Mouse (Mus musculus): ENCODE results near the gene Trim12c. TPM values are rescaled to one million over a fixed set of nuclear protein-coding genes. Genes with fewer than 3 reads are reported as not detected.
"Not testable (repeated sequence)": the region's sequence is repeated elsewhere in the genome, so short reads cannot be mapped to it uniquely, and the experiment has no call there.

Gene Trim12c
- polyA plus RNA-seq (2014; fragmentation: Nextera tagmentation; extraction: Ambion mirVana): 2.0 and 2.8 TPM in 2 replicates

- 5% methylated on average over 14 of the region's 14 CpGs for WGBS
- Histone ChIP-seq H3K4me1 (ENCODE audit: control insufficient read depth, insufficient read depth, low read length) (no peaks in the 10 kb centered on the region), H3K9ac (ENCODE audit: low read depth, low read length) (peak within 1 kb of the TSS; percentile 34; the same call in 1 of the 2 replicates)
These were observed at the start of gene Trim12c for GRCm38 (mm10) chr7:104352717-104353599. TSS of gene Trim12c (minus strand) at chr7:104353362.

GRCm38 (mm10) chr7:104401140-104401539, 48.0 kb upstream of the Trim12c start:
- no peak for ATAC-seq (ENCODE audit: low FRiP score, low TSS enrichment)
- Histone ChIP-seq H3K4me2 (replicated peaks; ENCODE audit: low read depth, low read length) (no peak overlapping the region), H3K4me1 (ENCODE audit: control insufficient read depth, insufficient read depth, low read length) (no peaks in the 10 kb centered on the region), H3K27me3 (ENCODE audit: control insufficient read depth, insufficient read depth, low read length) (no peaks in the 10 kb centered on the region), H3K9ac (ENCODE audit: low read depth, low read length) (no peak overlapping the region), H3K27ac (ENCODE audit: low read depth, low read length) (no peak overlapping the region), H3K4me3 (ENCODE audit: low read length) (no peak overlapping the region), H3K9me3 (ENCODE audit: control insufficient read depth, low read length) (no peaks in the 10 kb centered on the region), H3K36me3 (ENCODE audit: control insufficient read depth, insufficient read depth, low read length) (no peaks in the 10 kb centered on the region)

More at GRCm38 (mm10) chr7:104352717-104353599, at the start of gene Trim12c:
- no peaks in the 10 kb centered on the region for H3K27me3 ChIP-seq (ENCODE audit: control insufficient read depth, insufficient read depth, low read length)
- ATAC-seq (ENCODE audit: low FRiP score, low TSS enrichment): peak; percentile 100
- peak within 1 kb of the TSS; percentile 37; the same call in 1 of the 2 replicates for H3K27ac ChIP-seq (ENCODE audit: low read depth, low read length)
- peak within 1 kb of the TSS; percentile 43 for H3K4me3 ChIP-seq (ENCODE audit: low read length)
- H3K4me2 ChIP-seq (replicated peaks; ENCODE audit: low read depth, low read length): peak within 1 kb of the TSS; percentile 50
- H3K9me3 ChIP-seq (ENCODE audit: control insufficient read depth, low read length): no peaks in the 10 kb centered on the region
- H3K36me3 ChIP-seq (ENCODE audit: control insufficient read depth, insufficient read depth, low read length): no peaks in the 10 kb centered on the region

- Histone ChIP-seq H3K9me3 (ENCODE audit: control insufficient read depth, low read length) (no peaks in the 10 kb centered on the region), H3K4me3 (ENCODE audit: low read length) (no peak within 1 kb of the TSS), H3K9ac (ENCODE audit: low read depth, low read length) (no peak within 1 kb of the TSS), H3K27ac (ENCODE audit: low read depth, low read length) (no peak within 1 kb of the TSS), H3K27me3 (ENCODE audit: control insufficient read depth, insufficient read depth, low read length) (no peaks in the 10 kb centered on the region), H3K4me1 (ENCODE audit: control insufficient read depth, insufficient read depth, low read length) (no peaks in the 10 kb centered on the region), H3K4me2 (replicated peaks; ENCODE audit: low read depth, low read length) (no peak within 1 kb of the TSS), H3K36me3 (ENCODE audit: control insufficient read depth, insufficient read depth, low read length) (no peaks in the 10 kb centered on the region)
- ATAC-seq (ENCODE audit: low FRiP score, low TSS enrichment): no peak
- 91% methylated on average over 1 of the region's 1 CpGs for WGBS
These were observed 47.5 kb upstream of the Trim12c start, which contains the start of gene Trim30c for GRCm38 (mm10) chr7:104400698-104401097. TSS of gene Trim30c (minus strand) at chr7:104400837.

- no peaks in the 10 kb centered on the region for H3K27me3 ChIP-seq (ENCODE audit: control insufficient read depth, insufficient read depth, low read length)
- no peaks in the 10 kb centered on the region for H3K9me3 ChIP-seq (ENCODE audit: control insufficient read depth, low read length)
- 79% methylated on average over 1 of the region's 1 CpGs for WGBS
- H3K4me3 ChIP-seq (ENCODE audit: low read length): no peak overlapping the region
- no peak overlapping the region for H3K9ac ChIP-seq (ENCODE audit: low read depth, low read length)
- H3K4me1 ChIP-seq (ENCODE audit: control insufficient read depth, insufficient read depth, low read length): no peaks in the 10 kb centered on the region
- no peak overlapping the region for H3K27ac ChIP-seq (ENCODE audit: low read depth, low read length)
- H3K4me2 ChIP-seq (replicated peaks; ENCODE audit: low read depth, low read length): no peak overlapping the region
- ATAC-seq (ENCODE audit: low FRiP score, low TSS enrichment): no peak
- H3K36me3 ChIP-seq (ENCODE audit: control insufficient read depth, insufficient read depth, low read length): no peaks in the 10 kb centered on the region
These were observed 45.3 kb upstream of the Trim12c start for GRCm38 (mm10) chr7:104398492-104398891.

GRCm38 (mm10) chr7:104369736-104370414, 16.7 kb upstream of the Trim12c start, which contains the start of gene Trim30b:
TSS of gene Trim30b (minus strand) at chr7:104369884.
- no peaks in the 10 kb centered on the region for H3K27me3 ChIP-seq (ENCODE audit: control insufficient read depth, insufficient read depth, low read length)
- no peak for ATAC-seq (ENCODE audit: low FRiP score, low TSS enrichment)
- no peak within 1 kb of the TSS for H3K9ac ChIP-seq (ENCODE audit: low read depth, low read length)
- H3K4me2 ChIP-seq (replicated peaks; ENCODE audit: low read depth, low read length): no peak within 1 kb of the TSS
- H3K4me3 ChIP-seq (ENCODE audit: low read length): no peak within 1 kb of the TSS
- WGBS: 77% methylated on average over 1 of the region's 1 CpGs
- no peaks in the 10 kb centered on the region for H3K4me1 ChIP-seq (ENCODE audit: control insufficient read depth, insufficient read depth, low read length)
- H3K36me3 ChIP-seq (ENCODE audit: control insufficient read depth, insufficient read depth, low read length): no peaks in the 10 kb centered on the region
- no peak within 1 kb of the TSS for H3K27ac ChIP-seq (ENCODE audit: low read depth, low read length)
- no peaks in the 10 kb centered on the region for H3K9me3 ChIP-seq (ENCODE audit: control insufficient read depth, low read length)

- Histone ChIP-seq H3K9ac (ENCODE audit: low read depth, low read length) (no peak overlapping the region), H3K27me3 (ENCODE audit: control insufficient read depth, insufficient read depth, low read length) (no peaks in the 10 kb centered on the region), H3K4me1 (ENCODE audit: control insufficient read depth, insufficient read depth, low read length) (no peaks in the 10 kb centered on the region), H3K27ac (ENCODE audit: low read depth, low read length) (no peak overlapping the region), H3K36me3 (ENCODE audit: control insufficient read depth, insufficient read depth, low read length) (no peaks in the 10 kb centered on the region), H3K4me2 (replicated peaks; ENCODE audit: low read depth, low read length) (no peak overlapping the region), H3K4me3 (ENCODE audit: low read length) (no peak overlapping the region), H3K9me3 (ENCODE audit: control insufficient read depth, low read length) (no peaks in the 10 kb centered on the region)
- ATAC-seq (ENCODE audit: low FRiP score, low TSS enrichment): no peak
These were observed 13.2 kb upstream of the Trim12c start for GRCm38 (mm10) chr7:104366339-104366738.

- Histone ChIP-seq H3K4me2 (replicated peaks; ENCODE audit: low read depth, low read length) (no peak overlapping the region), H3K27me3 (ENCODE audit: control insufficient read depth, insufficient read depth, low read length) (no peaks in the 10 kb centered on the region), H3K4me1 (ENCODE audit: control insufficient read depth, insufficient read depth, low read length) (no peaks in the 10 kb centered on the region), H3K27ac (ENCODE audit: low read depth, low read length) (no peak overlapping the region), H3K4me3 (ENCODE audit: low read length) (0 out of 2 replicates have a peak overlapping the region, but pooled peaks have one; percentile 43), H3K36me3 (ENCODE audit: control insufficient read depth, insufficient read depth, low read length) (no peaks in the 10 kb centered on the region), H3K9me3 (ENCODE audit: control insufficient read depth, low read length) (no peaks in the 10 kb centered on the region), H3K9ac (ENCODE audit: low read depth, low read length) (no peak overlapping the region)
- ATAC-seq (ENCODE audit: low FRiP score, low TSS enrichment): no peak
- WGBS: 71% methylated on average over 2 of the region's 2 CpGs
These were observed 422 bp upstream of the Trim12c start for GRCm38 (mm10) chr7:104353600-104353967.

GRCm38 (mm10) chr7:104348043-104348442, 5.1 kb downstream of the Trim12c start:
- not testable (repeated sequence) for H3K36me3 ChIP-seq (ENCODE audit: control insufficient read depth, insufficient read depth, low read length); H3K9me3 ChIP-seq (ENCODE audit: control insufficient read depth, low read length); H3K4me3 ChIP-seq (ENCODE audit: low read length); H3K27me3 ChIP-seq (ENCODE audit: control insufficient read depth, insufficient read depth, low read length); H3K4me1 ChIP-seq (ENCODE audit: control insufficient read depth, insufficient read depth, low read length); ATAC-seq (ENCODE audit: low FRiP score, low TSS enrichment); H3K27ac ChIP-seq (ENCODE audit: low read depth, low read length); H3K4me2 ChIP-seq (replicated peaks; ENCODE audit: low read depth, low read length); H3K9ac ChIP-seq (ENCODE audit: low read depth, low read length)
- 91% methylated on average over 4 of the region's 4 CpGs for WGBS

GRCm38 (mm10) chr7:104340744-104341143, 12.4 kb downstream of the Trim12c start:
- 89% methylated on average over 2 of the region's 4 CpGs for WGBS
- H3K4me1 ChIP-seq (ENCODE audit: control insufficient read depth, insufficient read depth, low read length); H3K4me3 ChIP-seq (ENCODE audit: low read length); H3K4me2 ChIP-seq (replicated peaks; ENCODE audit: low read depth, low read length); H3K9me3 ChIP-seq (ENCODE audit: control insufficient read depth, low read length); H3K9ac ChIP-seq (ENCODE audit: low read depth, low read length); H3K27me3 ChIP-seq (ENCODE audit: control insufficient read depth, insufficient read depth, low read length); H3K36me3 ChIP-seq (ENCODE audit: control insufficient read depth, insufficient read depth, low read length); H3K27ac ChIP-seq (ENCODE audit: low read depth, low read length); ATAC-seq (ENCODE audit: low FRiP score, low TSS enrichment): not testable (repeated sequence)
